14 mouse cellular contexts compared by ENCODE assay signal in genomic region chr10:126963821-126964220, GRCm38 (mm10). TPM values are rescaled to one million over a fixed set of nuclear protein-coding genes. Genes with fewer than 3 reads are reported as not detected.
DNase-seq lines count a peak whose midpoint lies in the region; ATAC-seq and TF ChIP-seq lines count a peak whose summit lies in the region.
"Had no signal": no experiment of that assay in that cellular context is flagged by ENCODE, and none has a peak within 500 bp of the region (broad histone marks: within the 10 kb centered on the region; RNA-seq: fewer than 3 reads in every experiment).

No protein-coding gene starts in this region.

- DNase-seq in forebrain, embryonic 14.5 days (ENCODE audit: low spot score), result no peak
- no peak for DNase-seq in forebrain, embryonic 10.5 days (ENCODE audit: extremely low spot score, low spot score)
- DNase-seq in layer of hippocampus, adult 2 months (ENCODE audit: low spot score in 2 of 2), result no peak
- no peak for DNase-seq in layer of hippocampus, adult 18-20 months (ENCODE audit: low spot score in 2 of 2)
- DNase-seq in hindbrain, postnatal 0 days (ENCODE audit: low spot score), result no peak
- no peak for DNase-seq in thymus, postnatal 0 days (ENCODE audit: low spot score)
- DNase-seq: adrenal gland, adult 8-10 months; lung, adult 18-20 months; thymus, postnatal 25 days had no signal

- TF ChIP-seq POLR2A in embryonic fibroblast, embryonic 13.5 days (IDR thresholded peaks at IDR 0.05; ENCODE audit: low read depth, low read length), result no peak
- TF ChIP-seq POLR2A in olfactory bulb, adult 2 months (IDR thresholded peaks at IDR 0.05; ENCODE audit: insufficient read depth, low read depth, low read length), result no peak

- H3K9me3 ChIP-seq in forebrain, embryonic 14.5 days (replicated peaks; ENCODE audit: control insufficient read depth, low read length), result no peaks in the 10 kb centered on the region
- H3K9me3 ChIP-seq in forebrain, embryonic 10.5 days, result peaks cover 3% of the 10 kb centered on the region; the same call in 1 of the 2 replicates
- H3K9me3 ChIP-seq in hindbrain, postnatal 0 days (ENCODE audit: low read length), result no peaks in the 10 kb centered on the region
- H3K9me3 ChIP-seq: midbrain, embryonic 13.5 days; neural tube, embryonic 12.5 days had no signal

- ATAC-seq in forebrain, embryonic 14.5 days, result no peak
- ATAC-seq in hindbrain, postnatal 0 days, result no peak
- ATAC-seq: midbrain, embryonic 13.5 days had no signal

- WGBS in forebrain, embryonic 14.5 days, result 85% methylated on average over 8 of the region's 8 CpGs
- WGBS in forebrain, embryonic 10.5 days, result 85% methylated on average over 8 of the region's 8 CpGs
- 89% methylated on average over 8 of the region's 8 CpGs for WGBS in olfactory bulb, adult 2 months
- 89% methylated on average over 8 of the region's 8 CpGs for WGBS in hindbrain, postnatal 0 days

- no peak overlapping the region for H3K4me2 ChIP-seq in forebrain, embryonic 14.5 days (ENCODE audit: low read length)
- no peak overlapping the region for H3K4me2 ChIP-seq in hindbrain, postnatal 0 days (ENCODE audit: low read depth, low read length)
- H3K4me2 ChIP-seq: midbrain, embryonic 13.5 days; neural tube, embryonic 12.5 days had no signal

- H3K27ac ChIP-seq in forebrain, embryonic 14.5 days (ENCODE audit: low read depth, low read length), result peak overlapping the region; percentile 82
- H3K27ac ChIP-seq in forebrain, embryonic 10.5 days, result no peak overlapping the region
- peak overlapping the region; percentile 92 for H3K27ac ChIP-seq in layer of hippocampus, adult 2 months
- peak overlapping the region; percentile 91; the same call in 1 of the 2 replicates for H3K27ac ChIP-seq in embryonic fibroblast, embryonic 13.5 days (ENCODE audit: insufficient read depth, low read length)
- peak overlapping the region; percentile 58; the same call in 1 of the 2 replicates for H3K27ac ChIP-seq in olfactory bulb, adult 2 months (ENCODE audit: insufficient read depth, low read depth, low read length)
- H3K27ac ChIP-seq in hindbrain, postnatal 0 days, result no peak overlapping the region
- H3K27ac ChIP-seq: midbrain, embryonic 13.5 days; neural tube, embryonic 12.5 days had no signal

- peaks cover 3% of the 10 kb centered on the region; the same call in 1 of the 2 replicates for H3K4me1 ChIP-seq in forebrain, embryonic 14.5 days (ENCODE audit: control insufficient read depth, insufficient read depth, low read length)
- H3K4me1 ChIP-seq in forebrain, embryonic 10.5 days, result peaks cover 37% of the 10 kb centered on the region
- peaks cover 2% of the 10 kb centered on the region; the same call in 1 of the 2 replicates for H3K4me1 ChIP-seq in embryonic fibroblast, embryonic 13.5 days (ENCODE audit: control insufficient read depth, insufficient read depth, low read length)
- peaks cover 33% of the 10 kb centered on the region for H3K4me1 ChIP-seq in olfactory bulb, adult 2 months (ENCODE audit: control insufficient read depth, insufficient read depth, low read length)
- H3K4me1 ChIP-seq in hindbrain, postnatal 0 days (ENCODE audit: insufficient read depth, low read length), result no peaks in the 10 kb centered on the region

- H3K9ac ChIP-seq in forebrain, embryonic 14.5 days (ENCODE audit: low read length), result no peak overlapping the region
- no peak overlapping the region for H3K9ac ChIP-seq in hindbrain, postnatal 0 days (replicated peaks; ENCODE audit: low read length)
- H3K9ac ChIP-seq: midbrain, embryonic 13.5 days; neural tube, embryonic 12.5 days had no signal

- TF ChIP-seq CTCF in layer of hippocampus, adult 2 months (conservative IDR thresholded peaks at IDR 0.05), result no peak
- no peak for TF ChIP-seq CTCF in embryonic fibroblast, embryonic 13.5 days (IDR thresholded peaks at IDR 0.05; ENCODE audit: borderline replicate concordance, insufficient read depth, low read length)
- no peak for TF ChIP-seq CTCF in olfactory bulb, adult 2 months (IDR thresholded peaks at IDR 0.05; ENCODE audit: insufficient read depth, low read depth, low read length)
- no peak for TF ChIP-seq CTCF in hindbrain, postnatal 0 days (IDR thresholded peaks at IDR 0.05; ENCODE audit: low read depth)

- H3K36me3 ChIP-seq in forebrain, embryonic 14.5 days (ENCODE audit: control insufficient read depth, insufficient read depth, low read length), result no peaks in the 10 kb centered on the region
- H3K36me3 ChIP-seq in forebrain, embryonic 10.5 days (replicated peaks), result no peaks in the 10 kb centered on the region
- H3K36me3 ChIP-seq in hindbrain, postnatal 0 days (ENCODE audit: insufficient read depth, low read length), result no peaks in the 10 kb centered on the region
- H3K36me3 ChIP-seq: midbrain, embryonic 13.5 days; neural tube, embryonic 12.5 days had no signal

- H3K27me3 ChIP-seq in forebrain, embryonic 14.5 days (replicated peaks; ENCODE audit: control insufficient read depth, insufficient read depth, low read length), result no peaks in the 10 kb centered on the region
- H3K27me3 ChIP-seq in forebrain, embryonic 10.5 days (ENCODE audit: poor library complexity, severe bottlenecking), result peaks cover 22% of the 10 kb centered on the region
- peaks cover 7% of the 10 kb centered on the region; the same call in 1 of the 2 replicates for H3K27me3 ChIP-seq in hindbrain, postnatal 0 days (ENCODE audit: insufficient read depth, low read length)

- no peak overlapping the region for H3K4me3 ChIP-seq in forebrain, embryonic 14.5 days (ENCODE audit: low read depth, low read length)
- no peak overlapping the region for H3K4me3 ChIP-seq in forebrain, embryonic 10.5 days
- H3K4me3 ChIP-seq in layer of hippocampus, adult 2 months, result no peak overlapping the region
- no peak overlapping the region for H3K4me3 ChIP-seq in embryonic fibroblast, embryonic 13.5 days (ENCODE audit: insufficient read depth, low read length)
- no peak overlapping the region for H3K4me3 ChIP-seq in olfactory bulb, adult 2 months (ENCODE audit: insufficient read depth, low read depth, low read length)
- H3K4me3 ChIP-seq in hindbrain, postnatal 0 days (ENCODE audit: low read length), result no peak overlapping the region
- H3K4me3 ChIP-seq: midbrain, embryonic 13.5 days; neural tube, embryonic 12.5 days had no signal

RNA-seq across cellular contexts. Expression of gene Ctdsp2, which starts 14.7 kb away (rescaled TPM):
- 30.2 and 34.5 TPM in 2 replicates for polyA plus RNA-seq in forebrain, embryonic 14.5 days (2014; fragmentation: Nextera tagmentation; extraction: Ambion mirVana)
- polyA plus RNA-seq in forebrain, embryonic 10.5 days (2016; fragmentation: Nextera tagmentation; extraction: Ambion mirVana), result 42.3 and 42.5 TPM in 2 replicates
- total RNA-seq in layer of hippocampus, adult 2 months (2021), result 100 to 1,000 TPM; 106 to 116 TPM
- 100 to 1,000 TPM; 108 to 115 TPM for total RNA-seq in layer of hippocampus, adult 18-20 months (2021)
- 152 and 208 TPM in 2 replicates for polyA plus RNA-seq in embryonic fibroblast, embryonic 13.5 days (2011; ENCODE audit: insufficient read length, low read depth, missing spikeins)
- not detected in 2 replicates for polyA plus RNA-seq in olfactory bulb, adult 2 months (2012; ENCODE audit: insufficient read depth, insufficient read length, low replicate concordance, missing spikeins)
- total RNA-seq in hindbrain, postnatal 0 days (2014; rRNA removed), result 64.5 and 64.7 TPM in 2 replicates
- polyA plus RNA-seq in hindbrain, postnatal 0 days (2015; fragmentation: Nextera tagmentation; extraction: Ambion mirVana), result 15.0 and 16.7 TPM in 2 replicates
- 30.3 and 34.3 TPM in 2 replicates for polyA plus RNA-seq in thymus, postnatal 0 days (2015; fragmentation: Nextera tagmentation; extraction: Ambion mirVana)

RNA-seq across cellular contexts. Expression of gene Avil, which starts 36.7 kb away (rescaled TPM):
- polyA plus RNA-seq in forebrain, embryonic 14.5 days (2014; fragmentation: Nextera tagmentation; extraction: Ambion mirVana), result 0.07 and 0.70 TPM in 2 replicates
- 0.06 and 0.10 TPM in 2 replicates for polyA plus RNA-seq in forebrain, embryonic 10.5 days (2016; fragmentation: Nextera tagmentation; extraction: Ambion mirVana)
- under 1 TPM; 0.32 to 0.87 TPM for total RNA-seq in layer of hippocampus, adult 2 months (2021)
- under 1 TPM; 0.25 to 0.77 TPM for total RNA-seq in layer of hippocampus, adult 18-20 months (2021)
- 0.57 and 1.5 TPM in 2 replicates for polyA plus RNA-seq in embryonic fibroblast, embryonic 13.5 days (2011; ENCODE audit: insufficient read length, low read depth, missing spikeins)
- not detected in 2 replicates for polyA plus RNA-seq in olfactory bulb, adult 2 months (2012; ENCODE audit: insufficient read depth, insufficient read length, low replicate concordance, missing spikeins)
- total RNA-seq in hindbrain, postnatal 0 days (2014; rRNA removed), result 0.52 and 1.3 TPM in 2 replicates
- polyA plus RNA-seq in hindbrain, postnatal 0 days (2015; fragmentation: Nextera tagmentation; extraction: Ambion mirVana), result 0.98 and 1.4 TPM in 2 replicates
- polyA plus RNA-seq in thymus, postnatal 0 days (2015; fragmentation: Nextera tagmentation; extraction: Ambion mirVana), result 0.98 and 1.0 TPM in 2 replicates
- total RNA-seq: common myeloid progenitor, adult 5-6 weeks had no signal

Comparison
In these comparisons a context has a peak if more than half of its experiments do, and no peak if none do; other contexts are left out.
1. H3K27ac ChIP-seq: peak in forebrain, embryonic 14.5 days (single experiment), layer of hippocampus, adult 2 months (single experiment), embryonic fibroblast, embryonic 13.5 days (single experiment) and olfactory bulb, adult 2 months (single experiment); none in forebrain, embryonic 10.5 days (single experiment) and hindbrain, postnatal 0 days (single experiment).